Mouse (Mus musculus) T-cell, adult 2 months (primary cell): ENCODE measurements around the gene Fga.
A peak's percentile ranks its signal among the peaks of the same experiment; 100 is the strongest.

Source experiments
- DNase-seq: peaks from one replicate; pipeline ENCODE4 v3.0.0; 2022; ENCODE audit warnings: low spot score

Fga gene

DNA sequence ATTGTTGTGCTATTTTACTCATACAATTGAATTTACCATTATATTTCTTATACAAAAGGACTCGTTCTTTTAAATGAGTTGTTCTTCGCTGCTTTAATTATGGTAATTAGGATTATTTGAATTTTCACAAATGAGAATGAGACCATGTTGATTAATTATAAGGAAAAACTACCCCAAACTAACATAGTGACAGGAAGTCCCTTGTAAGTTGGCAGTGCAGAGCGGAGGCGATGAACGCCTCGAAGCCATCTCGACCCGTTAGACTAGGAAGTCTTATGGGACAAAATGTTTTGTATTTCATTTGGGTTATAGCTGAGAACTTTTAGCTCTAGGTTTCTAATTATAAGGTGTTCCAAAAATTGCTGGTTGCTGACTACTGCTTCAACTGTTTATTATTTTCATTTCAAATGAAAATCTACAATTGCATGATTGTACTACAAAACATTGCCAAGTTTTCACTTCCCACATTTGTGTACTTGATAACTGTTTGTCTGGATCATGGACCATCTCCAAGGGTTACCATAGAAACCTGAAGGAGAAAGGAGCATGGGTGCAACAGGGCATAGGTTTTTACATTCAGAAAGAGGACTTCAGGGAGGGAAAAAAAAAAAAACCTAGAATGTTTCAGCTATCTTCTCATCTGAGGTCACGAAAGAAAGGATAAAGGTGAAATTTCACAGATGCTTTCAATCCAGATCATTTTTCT lies 1.8 kb downstream of the Fga start:
- no peak for DNase-seq

DNA sequence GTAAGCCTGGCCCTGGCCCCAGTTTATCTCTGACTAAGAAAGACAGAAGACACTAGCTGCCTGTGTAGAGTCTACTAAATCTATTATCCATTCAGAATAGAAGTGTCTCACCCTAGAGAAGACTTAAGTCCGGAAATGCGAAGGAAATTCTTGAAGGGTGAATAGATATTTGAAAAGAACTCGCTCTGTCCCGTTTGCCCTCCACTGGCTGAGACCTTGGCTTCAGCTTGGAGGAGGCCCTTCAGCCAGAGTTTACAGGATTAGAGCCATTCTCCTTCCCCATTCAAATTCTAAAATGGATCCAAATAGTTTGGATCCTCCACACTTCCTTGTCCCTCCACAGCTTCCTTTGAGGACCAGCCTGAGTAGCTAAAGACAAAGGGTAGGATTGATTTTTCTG lies 4.5 kb downstream of the Fga start:
- no peak for DNase-seq

DNA sequence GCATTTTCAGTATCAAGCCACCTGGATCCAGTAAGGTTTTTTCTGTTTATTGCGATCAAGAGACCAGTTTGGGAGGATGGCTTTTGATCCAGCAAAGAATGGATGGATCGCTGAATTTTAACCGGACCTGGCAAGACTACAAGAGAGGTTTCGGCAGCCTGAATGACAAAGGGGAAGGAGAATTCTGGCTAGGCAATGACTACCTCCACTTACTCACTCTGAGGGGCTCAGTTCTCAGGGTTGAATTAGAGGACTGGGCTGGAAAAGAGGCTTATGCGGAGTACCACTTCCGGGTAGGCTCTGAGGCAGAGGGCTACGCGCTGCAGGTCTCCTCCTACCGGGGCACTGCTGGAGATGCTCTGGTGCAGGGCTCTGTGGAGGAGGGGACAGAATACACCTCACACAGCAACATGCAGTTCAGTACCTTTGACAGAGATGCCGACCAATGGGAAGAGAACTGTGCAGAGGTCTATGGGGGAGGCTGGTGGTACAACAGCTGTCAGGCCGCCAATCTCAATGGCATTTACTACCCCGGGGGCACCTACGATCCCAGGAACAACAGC lies 7.0 kb downstream of the Fga start:
- DNase-seq, result no peak

DNA sequence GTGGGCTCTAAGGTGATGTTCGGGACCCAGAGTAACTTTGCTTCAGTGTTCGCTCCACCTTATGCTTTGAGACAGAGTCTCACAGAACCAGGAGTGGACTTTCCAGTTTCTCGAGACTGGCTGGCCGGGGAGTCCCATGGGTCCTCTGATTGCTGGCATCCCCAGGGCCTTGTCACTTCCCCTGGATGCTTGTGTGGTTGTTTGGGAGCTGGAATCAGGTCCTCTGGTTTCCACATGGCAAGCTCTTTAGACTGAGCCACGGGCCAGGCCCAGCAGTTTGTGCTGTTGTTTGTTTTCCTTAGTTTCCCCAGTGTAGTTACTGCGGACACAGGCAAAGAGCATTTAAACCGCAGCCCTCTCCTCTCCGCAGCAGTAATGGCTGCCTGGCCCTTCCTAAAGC lies 7.9 kb downstream of the Fga start:
- no peak for DNase-seq

DNA sequence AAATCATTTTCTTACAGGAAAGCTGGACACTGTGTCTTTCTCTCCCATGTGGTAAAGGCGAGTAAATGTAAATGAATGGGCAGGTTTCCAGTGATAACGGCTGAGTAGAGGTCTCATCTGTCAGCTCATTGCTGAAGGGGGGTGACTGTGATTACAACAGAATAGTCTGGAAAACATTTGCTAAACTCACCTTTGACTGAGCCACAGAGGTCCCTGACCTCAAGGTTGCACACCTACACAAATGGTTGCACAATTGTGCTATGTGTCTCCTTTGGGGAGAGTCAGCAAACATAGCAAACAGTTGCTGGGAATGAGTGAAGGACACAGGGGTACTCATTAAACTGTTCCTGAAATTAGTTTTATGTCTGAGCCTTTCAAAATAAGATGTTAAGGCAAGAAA lies 13.0 kb downstream of the Fga start:
- DNase-seq, result no peak

DNA sequence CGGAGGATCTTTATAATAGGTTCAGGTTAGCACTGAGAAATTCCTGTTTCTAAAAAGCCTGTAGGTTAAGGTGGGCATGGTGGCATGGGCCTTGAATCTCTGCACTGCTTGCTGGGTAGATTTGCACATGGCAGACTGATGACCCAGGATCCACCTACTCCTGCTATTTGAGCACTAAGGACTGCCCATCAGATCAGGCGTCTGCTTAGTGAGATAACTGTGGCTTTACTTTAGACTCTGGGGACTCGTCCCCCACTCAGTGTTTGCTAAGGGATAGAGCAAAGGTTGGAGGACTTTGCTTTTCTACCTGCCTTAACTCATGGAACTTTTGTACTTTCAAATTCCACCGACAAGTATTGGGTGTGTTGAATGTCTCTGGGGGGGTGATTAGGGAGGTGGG lies 13.8 kb downstream of the Fga start:
- no peak for DNase-seq

DNA sequence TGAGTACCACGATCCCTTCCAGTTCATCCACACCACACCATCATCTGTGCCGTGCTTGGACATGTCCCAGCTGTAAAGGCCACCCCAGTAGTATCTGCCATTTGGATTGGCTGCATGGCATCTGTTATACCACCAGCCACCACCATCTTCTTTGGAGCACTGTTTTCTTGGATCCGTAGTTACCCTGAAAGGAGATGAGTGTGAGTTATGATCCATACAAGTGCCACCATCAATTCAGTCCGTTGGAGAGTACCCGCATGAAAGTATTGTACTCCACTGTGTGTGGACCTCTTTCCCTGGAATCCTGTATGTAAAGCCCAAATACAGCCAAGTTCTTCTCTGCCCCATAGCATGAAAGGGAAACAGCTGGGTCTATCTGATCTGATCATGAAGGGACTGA lies 16.6 kb downstream of the Fga start:
- DNase-seq, result no peak

DNA sequence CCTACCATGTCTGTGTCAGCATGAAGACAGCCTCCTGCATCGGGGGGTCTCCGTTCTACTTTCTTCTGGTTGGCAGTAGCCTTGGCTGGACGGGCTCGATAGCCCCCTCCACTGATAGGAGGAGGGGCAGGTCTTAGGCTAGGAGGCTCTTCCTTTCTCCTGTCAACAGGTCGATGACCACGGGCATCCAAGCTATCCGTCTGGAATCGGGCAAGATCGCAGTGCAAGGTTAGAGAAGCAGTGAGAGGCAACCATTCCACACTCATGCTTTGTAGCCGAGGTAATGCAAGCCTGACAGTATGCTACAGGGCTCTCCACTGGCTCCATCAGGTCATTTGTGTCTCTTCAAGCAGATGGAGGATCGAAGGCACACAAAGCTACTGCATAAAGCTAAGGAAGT lies 20.8 kb downstream of the Fga start:
- no peak for DNase-seq

DNA sequence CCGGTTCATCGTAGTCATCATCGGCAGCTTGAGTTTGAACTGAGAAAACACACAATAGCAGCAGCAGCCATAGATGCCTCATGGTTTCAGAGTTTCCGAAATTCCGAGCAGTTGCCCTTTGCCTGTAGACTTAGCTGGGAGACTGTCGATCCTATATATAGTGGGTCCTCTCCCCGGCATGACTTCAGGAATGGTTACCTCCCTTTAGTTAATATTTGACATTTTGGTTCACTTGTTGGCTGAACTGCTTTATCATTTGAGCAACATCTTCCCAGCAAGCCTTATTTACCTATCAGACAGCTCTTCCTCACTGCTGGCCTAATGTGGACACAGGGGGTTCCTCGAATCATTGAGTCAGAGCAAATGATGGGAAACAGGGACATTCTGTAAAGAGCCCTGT lies 23.8 kb downstream of the Fga start, which contains the start of gene Fgb:
Gene Fgb, minus strand, starts transcription at position 184 of the 400 bp plus-strand sequence.
- DNase-seq, result no peak

DNA sequence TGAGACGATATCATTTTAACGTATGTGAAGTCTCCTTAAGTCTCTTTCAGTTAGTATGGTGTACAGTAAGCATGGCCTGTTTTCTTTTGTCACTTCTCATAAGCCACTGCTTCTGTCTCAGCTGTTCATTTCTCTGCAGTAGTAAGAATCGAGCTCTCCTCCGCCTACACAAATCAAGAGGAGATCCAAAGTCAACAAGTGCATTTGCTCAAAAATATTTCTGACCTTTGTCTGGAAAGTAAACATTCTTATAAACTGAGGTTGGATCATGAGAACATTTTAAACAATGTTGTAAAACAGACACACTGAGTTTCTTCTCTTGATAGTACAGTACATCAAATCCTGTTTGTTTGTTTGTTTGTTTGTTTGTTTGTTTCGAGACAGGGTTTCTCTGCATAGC lies 24.8 kb downstream of the Fga start:
- DNase-seq, result no peak

DNA sequence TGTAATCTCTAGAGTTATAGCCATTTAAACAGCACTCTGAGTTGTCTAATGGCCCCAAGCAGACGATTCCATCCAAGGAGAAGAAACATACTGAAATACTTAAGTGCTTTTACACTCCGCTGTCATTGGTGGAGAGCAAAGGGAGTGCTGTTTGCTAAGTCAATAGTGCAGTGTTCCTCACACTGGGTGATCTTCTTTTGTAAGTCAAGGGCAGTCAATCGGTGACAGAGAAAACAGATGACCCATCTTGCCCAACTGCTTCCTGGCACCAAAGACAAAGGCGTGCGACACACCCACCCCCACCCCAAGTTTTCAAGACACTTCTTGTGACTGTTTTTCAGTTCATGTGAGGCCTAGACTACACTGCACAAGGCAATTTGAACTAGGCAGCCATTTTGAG lies 26.2 kb downstream of the Fga start:
- DNase-seq, result no peak

DNA sequence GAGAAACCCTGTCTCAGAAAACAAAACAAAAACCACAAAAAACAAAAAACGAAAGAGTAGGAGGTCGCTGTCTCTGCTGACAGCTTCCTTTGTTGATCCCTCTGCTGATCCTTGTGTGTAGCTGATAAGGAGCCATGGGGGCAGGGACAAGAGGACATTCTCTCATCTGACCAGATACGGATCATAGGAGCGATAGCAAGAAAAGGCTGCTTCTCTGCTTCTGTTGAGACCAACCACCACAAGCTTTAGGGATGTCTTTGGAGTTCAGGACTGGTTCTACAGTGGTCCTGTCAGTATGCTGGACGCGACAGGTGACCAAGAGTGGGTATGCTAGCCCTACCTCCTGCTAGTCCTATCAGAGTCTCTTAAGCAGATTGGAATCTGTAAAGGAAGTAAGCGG lies 27.2 kb downstream of the Fga start:
- no peak for DNase-seq

DNA sequence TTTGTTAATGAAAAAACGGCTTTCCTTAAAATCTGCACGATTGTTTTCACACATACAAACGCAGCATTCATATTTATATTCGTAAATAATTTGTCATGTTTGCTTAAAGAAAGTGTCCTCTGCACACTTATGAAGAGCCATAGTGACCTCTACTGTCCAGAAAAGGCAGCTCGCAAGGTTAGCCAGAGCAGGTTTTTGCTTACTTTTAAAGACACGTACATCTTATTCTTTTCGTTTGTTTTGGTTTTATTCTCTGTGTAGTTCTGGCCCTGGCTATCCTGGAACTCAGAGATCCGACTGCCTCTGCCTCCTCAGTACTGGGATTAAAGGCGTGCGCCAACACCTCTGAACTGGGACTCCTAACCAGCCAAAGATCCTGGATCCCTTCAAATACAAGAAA lies 27.9 kb downstream of the Fga start:
- DNase-seq, result peak; percentile 16

DNA sequence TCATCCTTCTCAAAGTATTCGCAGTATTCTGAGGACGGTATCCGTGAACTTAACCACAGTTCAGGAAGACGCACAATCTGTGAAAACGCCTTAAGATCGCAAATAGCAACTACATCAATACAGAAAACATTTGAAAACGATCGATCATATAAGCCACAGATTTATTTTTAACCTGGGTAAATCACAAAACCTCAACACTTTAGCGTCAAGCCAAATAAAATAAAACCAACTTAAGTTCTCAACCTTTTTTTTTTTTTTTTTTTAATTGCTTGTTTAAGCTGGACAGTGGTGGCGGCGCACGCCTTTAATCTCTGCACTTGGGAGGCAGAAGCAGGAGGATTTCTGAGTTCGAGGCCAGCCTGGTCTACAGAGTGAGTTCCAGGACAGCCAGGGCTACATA lies 28.9 kb downstream of the Fga start:
- DNase-seq, result no peak

DNA sequence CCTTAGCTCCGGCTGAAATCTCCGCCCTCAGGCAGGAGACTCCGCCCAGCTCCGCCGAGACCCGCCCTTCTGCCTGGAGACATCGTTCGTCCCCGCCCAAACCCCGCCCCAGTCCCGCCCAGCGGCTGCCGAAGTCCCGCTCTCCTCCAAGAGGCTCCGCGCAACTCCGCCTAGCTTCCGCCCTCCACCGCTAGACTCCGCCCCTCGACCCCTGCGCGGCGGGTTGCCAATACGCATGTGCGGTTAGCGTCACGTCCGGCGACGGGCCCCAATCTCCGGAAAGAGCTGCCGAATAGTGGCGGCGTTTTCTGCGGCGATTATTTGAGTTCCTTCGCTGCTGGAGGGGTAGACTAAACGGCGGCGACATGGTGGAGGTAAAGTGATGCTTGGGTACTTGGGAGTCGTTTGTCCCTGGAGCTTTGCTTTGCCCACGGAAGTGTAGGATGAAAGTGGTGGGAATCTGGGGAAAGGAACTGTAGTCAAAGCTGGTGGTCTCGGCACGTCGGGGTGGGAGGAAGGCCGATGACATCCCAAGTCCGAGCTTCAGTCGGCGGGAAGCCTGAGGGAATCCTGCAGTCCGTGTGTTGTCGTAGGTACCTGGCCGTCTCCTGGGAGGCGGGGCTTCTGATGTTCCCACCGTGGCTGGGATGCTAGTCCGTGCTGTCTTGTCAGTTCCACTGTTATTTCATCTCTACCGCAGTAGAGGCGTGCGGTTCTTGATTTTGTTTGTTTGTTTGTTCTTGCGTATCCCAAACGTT lies 29.6 kb downstream of the Fga start, which contains the start of gene Plrg1:
Gene Plrg1, plus strand, starts transcription at position 242 of the 758 bp plus-strand sequence.
- DNase-seq, result peak; percentile 99

DNA sequence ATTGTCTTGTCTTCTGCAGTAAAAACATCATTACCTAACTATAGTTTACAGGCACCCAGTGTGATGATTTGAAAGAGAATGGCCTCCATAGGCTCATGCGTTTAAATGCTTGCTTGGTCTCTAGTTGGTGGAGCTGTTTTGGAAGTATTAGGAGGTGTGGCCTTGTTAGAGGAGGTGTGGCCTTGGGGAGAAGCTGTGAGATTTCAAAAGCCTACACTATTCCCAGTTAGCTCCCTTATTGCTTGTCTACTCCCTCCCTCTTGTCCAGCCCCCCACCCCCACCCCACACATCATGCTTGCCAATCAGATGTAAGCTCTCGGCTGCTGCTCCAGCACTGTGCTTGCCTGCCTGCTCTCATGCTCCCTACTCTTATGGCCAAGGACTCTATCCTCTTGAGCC lies 31.2 kb downstream of the Fga start:
- no peak for DNase-seq

DNA sequence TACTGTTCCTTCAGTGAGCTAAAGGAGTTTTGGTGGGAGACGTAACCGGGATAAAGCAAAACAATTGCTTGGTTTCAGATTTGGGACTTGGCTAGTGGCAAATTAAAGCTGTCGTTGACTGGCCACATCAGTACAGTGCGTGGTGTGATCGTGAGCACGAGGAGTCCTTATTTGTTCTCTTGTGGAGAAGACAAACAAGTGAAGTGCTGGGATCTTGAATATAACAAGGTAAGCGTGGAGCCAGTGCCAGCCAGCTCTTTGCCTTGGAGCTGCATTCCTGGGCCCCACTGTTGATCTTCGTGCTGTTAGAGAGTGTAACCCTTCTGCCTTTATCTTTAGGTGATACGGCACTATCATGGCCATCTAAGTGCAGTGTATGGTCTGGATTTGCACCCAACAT lies 42.0 kb downstream of the Fga start:
- DNase-seq, result no peak

DNA sequence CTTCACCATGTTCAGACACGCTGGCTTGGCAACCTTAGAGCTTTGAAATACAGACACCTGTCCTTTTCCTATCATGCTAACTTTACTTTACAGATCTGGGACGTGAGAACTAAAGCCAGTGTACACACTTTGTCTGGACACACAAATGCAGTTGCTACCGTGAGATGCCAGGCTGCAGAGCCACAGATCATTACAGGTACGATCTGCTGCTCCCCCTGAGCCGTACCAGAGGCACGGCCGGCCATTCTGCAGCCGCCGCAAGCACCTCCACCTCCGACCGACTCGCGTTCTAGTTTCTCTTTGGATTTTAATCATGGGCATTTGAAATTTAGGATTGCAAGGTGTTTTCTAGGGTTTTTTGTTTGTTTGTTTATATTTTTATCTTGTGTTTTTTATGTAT lies 43.0 kb downstream of the Fga start:
- no peak for DNase-seq

DNA sequence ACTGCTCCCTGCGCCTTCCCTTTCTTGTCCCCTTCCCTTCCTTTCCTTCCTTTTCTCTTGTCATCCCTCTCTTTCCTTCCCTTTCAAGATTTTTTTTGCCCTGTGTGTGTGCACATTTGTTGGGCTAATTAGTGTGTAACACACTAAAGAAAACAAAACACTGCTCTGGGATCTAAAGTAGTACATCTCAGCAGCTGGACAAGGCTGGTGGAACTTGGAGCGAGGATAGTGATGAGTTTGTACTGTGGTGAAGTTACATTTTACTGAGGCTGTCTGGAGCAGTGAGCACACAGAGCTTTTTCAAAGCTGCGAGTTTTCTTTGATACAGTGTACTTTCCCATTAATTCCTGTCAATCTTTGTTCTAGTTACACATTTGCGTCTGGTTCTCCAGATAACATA lies 44.4 kb downstream of the Fga start:
- no peak for DNase-seq

DNA sequence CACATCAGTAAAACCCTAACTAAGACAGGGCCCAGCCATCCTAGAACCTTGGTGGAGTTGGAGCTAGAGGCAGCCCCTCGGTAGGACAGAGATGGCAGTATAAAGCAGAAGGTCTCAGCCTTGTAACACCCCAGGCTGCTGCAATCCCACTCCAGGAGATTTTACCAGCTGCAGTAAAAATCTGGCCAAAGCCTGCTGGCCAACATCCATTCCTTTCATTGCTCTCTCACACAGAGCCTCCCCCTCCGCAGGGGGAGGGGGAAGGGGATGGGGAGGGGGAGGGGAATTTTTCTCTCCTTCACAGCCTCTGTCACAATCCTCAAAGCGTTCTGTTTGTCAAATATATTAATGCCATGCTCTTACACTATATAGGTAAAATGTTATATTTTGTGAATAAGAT lies 50.7 kb downstream of the Fga start:
- no peak for DNase-seq

DNA sequence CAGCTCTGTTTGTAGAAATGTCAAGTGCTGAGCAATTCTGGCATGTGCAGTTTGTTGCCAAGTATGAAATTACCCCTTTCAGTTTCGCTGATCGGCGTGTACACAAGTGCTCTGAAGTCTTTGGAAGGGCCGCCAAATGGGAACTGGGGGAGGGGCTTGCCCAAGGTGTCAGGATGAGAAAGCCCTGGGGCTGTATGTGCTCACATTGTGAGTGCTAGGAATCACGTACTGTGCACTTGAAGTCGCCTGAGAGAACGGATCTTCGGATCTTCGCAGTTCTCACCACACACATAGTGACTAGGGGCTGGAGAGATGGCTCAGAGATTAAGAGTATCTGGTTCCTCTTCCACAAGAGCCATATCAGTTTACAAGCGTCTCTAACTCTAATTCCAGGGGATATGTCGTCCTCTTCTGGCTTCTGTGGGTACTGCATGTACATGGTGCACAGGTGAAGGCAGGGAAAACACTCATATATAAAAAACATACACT lies 54.7 kb downstream of the Fga start:
- DNase-seq, result peak; percentile 45
